Mouse (Mus musculus): ENCODE data around the gene Vamp2. TPM values are rescaled to one million over a fixed set of nuclear protein-coding genes. Genes with fewer than 3 reads are reported as not detected.

Gene Vamp2
- total and polyA plus RNA-seq, 3 experiments = 5.8 to 104 (median 31.8) TPM

DNA sequence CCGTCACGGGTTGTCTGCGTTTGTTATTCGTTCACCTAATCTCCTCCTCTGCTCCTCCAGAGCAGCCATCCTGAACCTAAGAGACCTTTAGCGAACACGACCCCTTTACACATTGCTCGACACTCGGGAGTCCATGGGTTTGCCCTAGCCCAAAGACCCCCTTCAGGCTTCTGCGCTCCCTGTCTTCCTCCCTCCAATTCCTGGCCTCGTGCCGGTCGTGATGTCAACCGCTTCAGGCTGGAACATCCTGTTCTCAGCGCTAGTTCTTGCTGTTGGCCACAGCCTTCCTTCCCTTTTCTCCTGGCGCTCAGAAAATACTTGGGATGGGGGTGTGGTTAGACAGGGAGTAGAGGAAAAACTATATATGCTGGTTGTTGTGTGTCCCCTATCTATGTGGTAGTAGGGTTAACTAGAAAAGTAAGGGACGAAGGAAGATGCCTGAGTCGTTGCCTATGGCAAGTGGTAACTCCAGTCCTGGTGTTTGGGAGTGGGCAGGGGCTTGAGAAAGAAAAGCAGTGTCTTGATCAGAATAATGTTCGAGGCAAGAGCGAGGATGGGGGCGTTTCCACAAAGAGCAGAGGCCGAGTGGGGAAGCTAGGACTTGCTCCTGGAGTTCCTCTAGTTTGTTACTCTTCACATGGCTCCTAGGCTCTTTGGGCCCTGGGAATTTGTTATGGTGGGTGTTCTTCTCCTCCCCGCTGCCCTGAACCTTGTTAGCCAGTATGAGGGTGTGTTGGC is 11.1 kb downstream of the Vamp2 start:
- H3K36me3 ChIP-seq (replicated peaks) = peaks cover 47% of the 10 kb centered on the region
- H3K9me3 ChIP-seq (replicated peaks) = no peaks in the 10 kb centered on the region
- ATAC-seq (ENCODE audit: extremely low read depth, insufficient number of reproducible peaks, low FRiP score, poor library complexity, severe bottlenecking) (no peak), DNase-seq (ENCODE audit: low spot score) (no peak)
- peaks cover 67% of the 10 kb centered on the region for H3K4me1 ChIP-seq (ENCODE audit: insufficient read depth, low read depth, low read length)
- H3K27me3 ChIP-seq (ENCODE audit: insufficient read depth, low read length) = no peaks in the 10 kb centered on the region
- no peak for TF ChIP-seq GATA1 (IDR thresholded peaks at IDR 0.05; ENCODE audit: borderline replicate concordance, low read length)
- TF ChIP-seq POLR2AphosphoS5 (IDR thresholded peaks at IDR 0.05; ENCODE audit: insufficient replicate concordance, low read depth, low read length) = no peak
- no peak for TF ChIP-seq TAL1 (conservative IDR thresholded peaks at IDR 0.05; ENCODE audit: low read depth, low read length)
- TF ChIP-seq CTCF (IDR thresholded peaks at IDR 0.05; ENCODE audit: low read depth, low read length) = no peak
- no peak for TF ChIP-seq GATA2 (IDR thresholded peaks at IDR 0.05; ENCODE audit: borderline replicate concordance, low read depth, low read length)
- peak overlapping the region; percentile 73 for H3K4me3 ChIP-seq (ENCODE audit: low read depth, low read length)

DNA sequence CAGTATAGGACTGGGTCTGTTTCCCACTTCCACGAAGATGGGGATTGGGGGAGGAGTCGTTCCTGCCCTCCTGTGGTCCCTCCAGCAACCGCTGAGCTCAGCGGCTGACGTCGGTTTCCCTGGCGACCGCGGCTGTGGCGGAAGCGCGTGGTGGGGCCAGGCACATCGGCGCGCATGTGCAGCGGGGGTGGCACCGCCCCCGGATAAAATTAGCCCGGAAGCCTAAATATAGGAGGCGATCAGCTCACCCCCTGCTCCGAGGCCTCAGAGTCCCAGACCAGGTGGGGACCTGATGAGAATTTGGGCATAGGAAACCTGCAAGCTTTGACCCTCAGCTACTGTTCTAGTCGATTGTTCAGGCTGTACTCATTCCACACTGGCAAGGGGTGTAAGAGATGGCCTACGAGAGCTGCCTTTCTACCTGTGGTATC is 11.6 kb downstream of the Vamp2 start:
- DNase-seq (ENCODE audit: low spot score) (peak; percentile 82), ATAC-seq (ENCODE audit: extremely low read depth, insufficient number of reproducible peaks, low FRiP score, poor library complexity, severe bottlenecking) (no peak)
- Histone ChIP-seq H3K4me3 (ENCODE audit: low read depth, low read length) (peak overlapping the region; percentile 73), H3K27me3 (ENCODE audit: insufficient read depth, low read length) (no peaks in the 10 kb centered on the region), H3K4me1 (ENCODE audit: insufficient read depth, low read depth, low read length) (peaks cover 67% of the 10 kb centered on the region), H3K36me3 (replicated peaks) (peaks cover 53% of the 10 kb centered on the region), H3K9me3 (replicated peaks) (no peaks in the 10 kb centered on the region)
- no peak for TF ChIP-seq GATA2 (IDR thresholded peaks at IDR 0.05; ENCODE audit: borderline replicate concordance, low read depth, low read length)
- no peak for TF ChIP-seq GATA1 (IDR thresholded peaks at IDR 0.05; ENCODE audit: borderline replicate concordance, low read length)
- TF ChIP-seq CTCF (IDR thresholded peaks at IDR 0.05; ENCODE audit: low read depth, low read length) = no peak

DNA sequence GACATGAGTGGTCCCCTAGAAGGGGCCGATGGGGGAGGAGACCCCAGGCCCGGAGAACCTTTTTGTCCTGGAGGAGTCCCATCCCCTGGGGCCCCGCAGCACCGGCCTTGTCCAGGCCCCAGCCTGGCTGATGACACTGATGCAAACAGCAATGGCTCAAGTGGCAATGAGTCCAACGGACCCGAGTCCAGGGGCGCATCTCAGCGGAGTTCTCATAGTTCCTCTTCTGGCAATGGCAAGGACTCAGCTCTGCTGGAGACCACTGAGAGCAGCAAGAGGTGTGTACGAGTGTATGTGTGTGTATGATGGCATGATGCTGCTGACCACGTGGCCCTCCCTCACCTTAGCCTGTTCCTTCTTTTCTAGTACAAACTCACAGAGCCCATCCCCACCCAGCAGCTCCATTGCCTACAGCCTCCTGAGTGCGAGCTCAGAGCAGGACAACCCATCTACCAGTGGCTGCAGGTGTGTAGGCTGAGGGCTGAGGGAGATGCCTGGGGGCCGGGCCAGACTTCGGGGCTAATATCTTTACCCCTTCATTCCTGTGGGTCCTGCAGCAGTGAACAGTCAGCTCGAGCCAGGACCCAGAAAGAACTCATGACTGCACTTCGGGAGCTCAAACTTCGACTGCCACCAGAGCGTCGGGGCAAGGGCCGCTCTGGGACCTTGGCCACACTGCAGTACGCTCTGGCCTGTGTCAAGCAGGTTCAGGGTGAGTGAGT is 12.5 kb downstream of the Vamp2 start:
- TF ChIP-seq GATA1 (IDR thresholded peaks at IDR 0.05; ENCODE audit: borderline replicate concordance, low read length) (no peak), GATA2 (IDR thresholded peaks at IDR 0.05; ENCODE audit: borderline replicate concordance, low read depth, low read length) (no peak), TAL1 (conservative IDR thresholded peaks at IDR 0.05; ENCODE audit: low read depth, low read length) (no peak), POLR2AphosphoS5 (IDR thresholded peaks at IDR 0.05; ENCODE audit: insufficient replicate concordance, low read depth, low read length) (no peak), CTCF (IDR thresholded peaks at IDR 0.05; ENCODE audit: low read depth, low read length) (no peak)
- DNase-seq (ENCODE audit: low spot score) (no peak), ATAC-seq (ENCODE audit: extremely low read depth, insufficient number of reproducible peaks, low FRiP score, poor library complexity, severe bottlenecking) (no peak)
- Histone ChIP-seq H3K27me3 (ENCODE audit: insufficient read depth, low read length) (no peaks in the 10 kb centered on the region), H3K9me3 (replicated peaks) (no peaks in the 10 kb centered on the region), H3K36me3 (replicated peaks) (peaks cover 61% of the 10 kb centered on the region), H3K4me1 (ENCODE audit: insufficient read depth, low read depth, low read length) (peaks cover 60% of the 10 kb centered on the region), H3K4me3 (ENCODE audit: low read depth, low read length) (peak overlapping the region; percentile 73; the same call in 1 of the 2 replicates)

DNA sequence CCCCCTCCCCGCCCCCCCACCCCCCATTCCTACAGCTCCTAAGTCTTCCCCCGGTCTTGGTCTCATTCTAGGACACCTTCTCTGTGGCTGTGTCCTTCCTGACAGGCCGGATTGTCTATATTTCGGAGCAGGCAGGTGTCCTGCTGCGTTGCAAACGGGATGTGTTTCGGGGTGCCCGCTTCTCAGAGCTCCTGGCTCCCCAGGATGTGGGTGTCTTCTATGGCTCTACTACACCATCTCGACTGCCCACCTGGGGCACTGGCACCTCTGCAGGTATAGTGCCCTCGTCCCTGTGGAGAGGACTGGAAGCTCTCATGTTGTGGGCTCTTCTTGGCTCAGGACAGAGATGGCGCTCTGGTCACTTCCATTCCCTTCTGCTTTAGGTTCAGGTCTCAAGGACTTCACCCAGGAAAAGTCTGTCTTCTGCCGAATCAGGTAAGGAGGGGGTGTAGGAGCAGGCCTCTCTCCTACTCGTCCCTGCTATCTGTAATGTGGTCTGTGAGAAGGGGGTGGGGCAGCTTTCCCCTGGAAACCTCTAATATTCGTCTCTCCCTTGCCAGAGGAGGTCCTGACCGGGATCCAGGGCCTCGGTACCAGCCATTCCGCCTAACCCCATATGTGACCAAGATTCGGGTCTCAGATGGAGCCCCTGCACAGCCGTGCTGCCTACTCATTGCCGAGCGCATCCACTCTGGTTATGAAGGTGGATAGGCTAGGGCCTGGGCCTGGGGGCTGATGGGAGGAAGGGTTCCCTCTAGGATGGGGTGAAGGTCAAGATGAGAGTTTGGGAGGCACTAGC is 13.5 kb downstream of the Vamp2 start:
- no peak for DNase-seq (ENCODE audit: low spot score)
- no peak for TF ChIP-seq GATA1 (IDR thresholded peaks at IDR 0.05; ENCODE audit: borderline replicate concordance, low read length)
- no peak for TF ChIP-seq POLR2AphosphoS5 (IDR thresholded peaks at IDR 0.05; ENCODE audit: insufficient replicate concordance, low read depth, low read length)
- no peak for TF ChIP-seq GATA2 (IDR thresholded peaks at IDR 0.05; ENCODE audit: borderline replicate concordance, low read depth, low read length)
- no peaks in the 10 kb centered on the region for H3K9me3 ChIP-seq (replicated peaks)
- no peak for ATAC-seq (ENCODE audit: extremely low read depth, insufficient number of reproducible peaks, low FRiP score, poor library complexity, severe bottlenecking)
- no peak overlapping the region for H3K4me3 ChIP-seq (ENCODE audit: low read depth, low read length)
- peaks cover 71% of the 10 kb centered on the region for H3K36me3 ChIP-seq (replicated peaks)
- H3K27me3 ChIP-seq (ENCODE audit: insufficient read depth, low read length) = no peaks in the 10 kb centered on the region
- H3K4me1 ChIP-seq (ENCODE audit: insufficient read depth, low read depth, low read length) = peaks cover 50% of the 10 kb centered on the region

DNA sequence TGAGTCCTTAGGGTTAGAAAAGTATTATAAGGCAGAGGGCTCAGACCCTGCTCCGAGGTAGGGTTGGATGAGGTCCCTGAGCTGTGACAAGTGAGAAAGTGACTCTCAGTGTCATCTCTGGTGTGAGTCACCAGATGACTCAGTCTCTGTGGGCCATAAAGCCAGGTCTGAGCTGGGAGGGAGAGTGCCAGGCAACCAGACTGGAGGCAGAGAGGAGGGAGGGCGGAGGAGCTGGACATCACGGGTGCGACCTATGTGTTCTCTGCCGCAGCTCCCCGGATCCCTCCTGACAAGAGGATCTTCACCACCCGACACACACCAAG is 14.1 kb downstream of the Vamp2 start:
- no peak for TF ChIP-seq TAL1 (conservative IDR thresholded peaks at IDR 0.05; ENCODE audit: low read depth, low read length)
- no peak for TF ChIP-seq GATA1 (IDR thresholded peaks at IDR 0.05; ENCODE audit: borderline replicate concordance, low read length)
- no peak for TF ChIP-seq POLR2AphosphoS5 (IDR thresholded peaks at IDR 0.05; ENCODE audit: insufficient replicate concordance, low read depth, low read length)
- TF ChIP-seq CTCF (IDR thresholded peaks at IDR 0.05; ENCODE audit: low read depth, low read length) = no peak
- no peak for TF ChIP-seq GATA2 (IDR thresholded peaks at IDR 0.05; ENCODE audit: borderline replicate concordance, low read depth, low read length)
- Histone ChIP-seq H3K4me3 (ENCODE audit: low read depth, low read length) (no peak overlapping the region), H3K27me3 (ENCODE audit: insufficient read depth, low read length) (no peaks in the 10 kb centered on the region), H3K36me3 (replicated peaks) (peaks cover 77% of the 10 kb centered on the region), H3K4me1 (ENCODE audit: insufficient read depth, low read depth, low read length) (peaks cover 44% of the 10 kb centered on the region), H3K9me3 (replicated peaks) (no peaks in the 10 kb centered on the region)
- no peak for DNase-seq (ENCODE audit: low spot score)
- no peak for ATAC-seq (ENCODE audit: extremely low read depth, insufficient number of reproducible peaks, low FRiP score, poor library complexity, severe bottlenecking)

DNA sequence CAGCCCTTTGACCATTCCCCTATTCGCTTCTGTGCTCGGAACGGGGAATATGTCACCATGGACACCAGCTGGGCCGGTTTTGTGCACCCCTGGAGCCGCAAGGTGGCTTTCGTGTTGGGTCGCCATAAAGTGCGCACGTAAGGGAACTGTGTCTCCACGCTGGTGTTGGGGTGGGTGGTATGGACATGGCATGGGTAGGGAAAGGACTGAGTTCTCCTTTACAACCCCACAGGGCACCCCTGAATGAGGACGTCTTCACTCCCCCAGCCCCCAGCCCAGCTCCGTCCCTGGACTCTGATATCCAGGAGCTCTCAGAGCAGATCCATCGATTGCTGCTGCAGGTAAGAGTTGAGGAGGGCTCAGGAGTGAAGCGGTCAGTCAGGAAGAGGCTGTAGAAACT is 14.8 kb downstream of the Vamp2 start:
- H3K36me3 ChIP-seq (replicated peaks) = peaks cover 83% of the 10 kb centered on the region
- H3K4me3 ChIP-seq (ENCODE audit: low read depth, low read length) = no peak overlapping the region
- H3K27me3 ChIP-seq (ENCODE audit: insufficient read depth, low read length) = no peaks in the 10 kb centered on the region
- peaks cover 37% of the 10 kb centered on the region for H3K4me1 ChIP-seq (ENCODE audit: insufficient read depth, low read depth, low read length)
- H3K9me3 ChIP-seq (replicated peaks) = no peaks in the 10 kb centered on the region
- TF ChIP-seq TAL1 (conservative IDR thresholded peaks at IDR 0.05; ENCODE audit: low read depth, low read length) (no peak), GATA1 (IDR thresholded peaks at IDR 0.05; ENCODE audit: borderline replicate concordance, low read length) (no peak), CTCF (IDR thresholded peaks at IDR 0.05; ENCODE audit: low read depth, low read length) (no peak), POLR2AphosphoS5 (IDR thresholded peaks at IDR 0.05; ENCODE audit: insufficient replicate concordance, low read depth, low read length) (no peak), GATA2 (IDR thresholded peaks at IDR 0.05; ENCODE audit: borderline replicate concordance, low read depth, low read length) (no peak)
- DNase-seq (ENCODE audit: low spot score) (no peak), ATAC-seq (ENCODE audit: extremely low read depth, insufficient number of reproducible peaks, low FRiP score, poor library complexity, severe bottlenecking) (no peak)

Measured in G1E (cell line).